Mouse (Mus musculus) myocyte (in vitro differentiated cells): ENCODE measurements at regions not wholly inside any gene's neighbourhood (a gene's known extent, or its start where the extent isn't known, plus 50 kb on each side); places are given as distances from the start of the nearest gene placed in this dataset.

ENCODE experiments used
- H3K27me3 ChIP-seq: one replicate; pipeline ENCODE4 v1.6.1; 2011; ENCODE audit not compliant: control insufficient read depth, insufficient read depth, insufficient read length
- H3K36me3 ChIP-seq: one replicate; pipeline ENCODE4 v1.6.1; 2011; ENCODE audit not compliant: control insufficient read depth, insufficient read depth
- H3K4me2 ChIP-seq: one replicate; pipeline ENCODE4 v1.6.1; 2011; ENCODE audit warnings: low read depth, control low read depth
- H3K4me3 ChIP-seq: one replicate; pipeline ENCODE4 v1.5.1; 2011; ENCODE audit warnings: mild to moderate bottlenecking, control low read depth, moderate library complexity
- H3K79me2 ChIP-seq: one replicate; pipeline ENCODE4 v1.6.1; 2011; ENCODE audit not compliant: control insufficient read depth, insufficient read depth
- H3ac ChIP-seq: one replicate; pipeline ENCODE4 v1.6.1; 2011; ENCODE audit not compliant: control insufficient read depth, insufficient read length
- CEBPB ChIP-seq: IDR thresholded peaks from 2 replicates; pipeline ENCODE4 v1.6.1; 2011; ENCODE audit warnings: mild to moderate bottlenecking, moderate library complexity; ENCODE audit not compliant: poor library complexity, insufficient read depth, severe bottlenecking
- E2F4 ChIP-seq: IDR thresholded peaks from one replicate; pipeline ENCODE4 v1.6.1; 2011; ENCODE audit warnings: mild to moderate bottlenecking, control low read depth, moderate library complexity; ENCODE audit not compliant: insufficient read depth
- MAX ChIP-seq: IDR thresholded peaks from one replicate; pipeline ENCODE4 v1.6.1; 2011; ENCODE audit warnings: low read depth, mild to moderate bottlenecking, control low read depth
- MYOD1 ChIP-seq, 3 experiments: IDR thresholded peaks; one replicate each; pipeline ENCODE4 v1.6.1; 2011; ENCODE audit warnings: control low read depth in 2 of 3, low read depth in 2 of 3, mild to moderate bottlenecking in 2 of 3, moderate library complexity in 1 of 3; ENCODE audit not compliant: insufficient read length in 2 of 3, control insufficient read depth in 1 of 3
- MYOG ChIP-seq, 3 experiments: IDR thresholded peaks; one replicate each; pipeline ENCODE4 v1.6.1; 2011; ENCODE audit warnings: control low read depth in 2 of 3, low read depth in 2 of 3, mild to moderate bottlenecking in 2 of 3; ENCODE audit not compliant: insufficient read length in 2 of 3, control insufficient read depth in 1 of 3, insufficient read depth in 1 of 3
- POLR2A ChIP-seq: IDR thresholded peaks from one replicate; pipeline ENCODE4 v1.6.1; 2011; ENCODE audit warnings: low read depth, mild to moderate bottlenecking, control low read depth, moderate library complexity; ENCODE audit not compliant: insufficient read length
- POLR2AphosphoS2 ChIP-seq: IDR thresholded peaks from one replicate; pipeline ENCODE4 v1.6.1; 2011; ENCODE audit warnings: low read depth, control low read depth; ENCODE audit not compliant: insufficient read length
- REST ChIP-seq: IDR thresholded peaks from one replicate; pipeline ENCODE4 v1.6.1; 2011; ENCODE audit warnings: mild to moderate bottlenecking, control low read depth, moderate library complexity; ENCODE audit not compliant: insufficient read depth, insufficient read length
- SRF ChIP-seq: IDR thresholded peaks from one replicate; pipeline ENCODE4 v1.6.1; 2011; ENCODE audit warnings: low read depth; ENCODE audit not compliant: control insufficient read depth, insufficient read length
- TCF12 ChIP-seq: IDR thresholded peaks from one replicate; pipeline ENCODE4 v1.6.1; 2011; ENCODE audit warnings: mild to moderate bottlenecking, control low read depth; ENCODE audit not compliant: poor library complexity, insufficient read depth, severe bottlenecking
- TCF3 ChIP-seq: IDR thresholded peaks from one replicate; pipeline ENCODE4 v1.6.1; 2011; ENCODE audit warnings: low read depth, control low read depth; ENCODE audit not compliant: insufficient read length
- USF1 ChIP-seq: IDR thresholded peaks from one replicate; pipeline ENCODE4 v1.6.1; 2011; ENCODE audit warnings: low read depth, mild to moderate bottlenecking, control low read depth, moderate library complexity

GRCm38 (mm10) chr4:5206394-5207099 is 413.4 kb upstream of the Impad1 start:
- Histone ChIP-seq H3K27me3 (no peaks in the 10 kb centered on the region), H3ac (no peak overlapping the region), H3K4me3 (no peak overlapping the region), H3K4me2 (no peak overlapping the region), H3K79me2 (no peaks in the 10 kb centered on the region), H3K36me3 (no peaks in the 10 kb centered on the region)
- no peak for TF ChIP-seq POLR2AphosphoS2
- no peak for TF ChIP-seq POLR2A
- TF ChIP-seq MYOG (IDR thresholded peaks at IDR 0.05; ENCODE audit: control insufficient read depth in 1 of 3, insufficient read depth in 1 of 3, insufficient read length in 2 of 3, low read depth in 2 of 3), result no peak
- no peak for TF ChIP-seq REST
- no peak for TF ChIP-seq TCF12
- TF ChIP-seq TCF3, result no peak
- no peak for TF ChIP-seq MAX
- TF ChIP-seq SRF, result no peak
- no peak for TF ChIP-seq MYOD1 (IDR thresholded peaks at IDR 0.05; ENCODE audit: control insufficient read depth in 1 of 3, insufficient read length in 2 of 3, low read depth in 2 of 3)
- TF ChIP-seq USF1, result no peak
- no peak for TF ChIP-seq CEBPB
- no peak for TF ChIP-seq E2F4

- H3K79me2 ChIP-seq, result no peaks in the 10 kb centered on the region
- H3K4me3 ChIP-seq, result no peak overlapping the region
- H3K4me2 ChIP-seq, result no peak overlapping the region
- H3K27me3 ChIP-seq, result no peaks in the 10 kb centered on the region
- TF ChIP-seq MYOG (IDR thresholded peaks at IDR 0.05; ENCODE audit: control insufficient read depth in 1 of 3, insufficient read depth in 1 of 3, insufficient read length in 2 of 3, low read depth in 2 of 3) (no peak), MYOD1 (IDR thresholded peaks at IDR 0.05; ENCODE audit: control insufficient read depth in 1 of 3, insufficient read length in 2 of 3, low read depth in 2 of 3) (no peak), POLR2AphosphoS2 (no peak), TCF3 (no peak), CEBPB (no peak), POLR2A (no peak), MAX (no peak), REST (no peak), USF1 (no peak), SRF (no peak), TCF12 (no peak), E2F4 (no peak)
- H3ac ChIP-seq, result no peak overlapping the region
- H3K36me3 ChIP-seq, result no peaks in the 10 kb centered on the region
Measured at GRCm38 (mm10) chr4:5205328-5206208, 412.4 kb upstream of the Impad1 start.

GRCm38 (mm10) chr4:5194272-5194671 is 401.1 kb upstream of the Impad1 start:
- no peaks in the 10 kb centered on the region for H3K36me3 ChIP-seq
- H3ac ChIP-seq, result no peak overlapping the region
- H3K27me3 ChIP-seq, result no peaks in the 10 kb centered on the region

DNA sequence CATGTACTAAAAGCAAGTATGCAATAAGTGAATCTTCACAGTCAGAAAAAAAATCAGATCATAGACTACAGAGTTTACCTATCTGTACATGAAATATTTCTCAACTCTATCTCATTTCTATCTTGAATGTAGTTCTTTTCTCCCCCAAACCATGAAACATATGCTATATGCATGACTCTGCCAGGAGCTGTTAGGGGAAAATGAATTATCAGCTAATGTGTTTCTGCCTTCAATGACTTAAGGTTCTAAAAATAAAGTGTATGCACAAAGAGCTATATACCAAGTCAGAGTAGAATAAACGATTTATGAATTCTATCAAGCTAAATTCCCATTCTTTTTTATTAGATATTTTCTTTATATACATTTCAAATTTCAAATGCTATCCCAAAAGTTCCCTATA is 388.4 kb upstream of the Impad1 start:
- H3K27me3 ChIP-seq, result no peaks in the 10 kb centered on the region
- no peak overlapping the region for H3K4me2 ChIP-seq
- H3K79me2 ChIP-seq, result no peaks in the 10 kb centered on the region
- no peaks in the 10 kb centered on the region for H3K36me3 ChIP-seq
- no peak overlapping the region for H3ac ChIP-seq
- H3K4me3 ChIP-seq, result no peak overlapping the region
- TF ChIP-seq POLR2AphosphoS2, result no peak
- no peak for TF ChIP-seq SRF
- TF ChIP-seq REST, result no peak
- TF ChIP-seq MYOD1 (IDR thresholded peaks at IDR 0.05; ENCODE audit: control insufficient read depth in 1 of 3, insufficient read length in 2 of 3, low read depth in 2 of 3), result no peak
- no peak for TF ChIP-seq TCF3

More at GRCm38 (mm10) chr4:5194272-5194671, 401.1 kb upstream of the Impad1 start:
- Histone ChIP-seq H3K4me2 (no peak overlapping the region), H3K4me3 (no peak overlapping the region), H3K79me2 (no peaks in the 10 kb centered on the region)
- TF ChIP-seq E2F4 (no peak), MYOG (IDR thresholded peaks at IDR 0.05; ENCODE audit: control insufficient read depth in 1 of 3, insufficient read depth in 1 of 3, insufficient read length in 2 of 3, low read depth in 2 of 3) (no peak), CEBPB (no peak), TCF3 (no peak), SRF (no peak), MYOD1 (IDR thresholded peaks at IDR 0.05; ENCODE audit: control insufficient read depth in 1 of 3, insufficient read length in 2 of 3, low read depth in 2 of 3) (no peak), POLR2AphosphoS2 (no peak), POLR2A (no peak), REST (no peak)
